Mouse (Mus musculus) olfactory bulb, adult 2 months (tissue): ENCODE data around the gene Avpr1a. TPM values are rescaled to one million over a fixed set of nuclear protein-coding genes. Genes with fewer than 3 reads are reported as not detected.

Experiments used
- H3K27ac ChIP-seq: fragments of 200-500 bp; 2 replicates; pipeline ENCODE4 v1.5.1; 2012; ENCODE audit warnings: low read depth, low read length; ENCODE audit not compliant: insufficient read depth
- H3K4me1 ChIP-seq: fragments of 200-500 bp; 2 replicates; pipeline ENCODE4 v1.6.1; 2012; ENCODE audit warnings: low read length; ENCODE audit not compliant: control insufficient read depth, insufficient read depth
- H3K4me3 ChIP-seq: fragments of 200-500 bp; 2 replicates; pipeline ENCODE4 v1.5.1; 2012; ENCODE audit warnings: mild to moderate bottlenecking, low read depth, low read length, moderate library complexity; ENCODE audit not compliant: insufficient read depth
- CTCF ChIP-seq: fragments of 200-500 bp; IDR thresholded peaks from 2 replicates; pipeline ENCODE4 v1.5.1; 2012; ENCODE audit warnings: low read depth, mild to moderate bottlenecking, low read length, moderate library complexity; ENCODE audit not compliant: insufficient read depth
- POLR2A ChIP-seq: fragments of 200-500 bp; IDR thresholded peaks from 2 replicates; pipeline ENCODE4 v1.6.1; 2012; ENCODE audit warnings: mild to moderate bottlenecking, low read depth, low read length, moderate library complexity; ENCODE audit not compliant: insufficient read depth
- whole genome bisulfite sequencing: fragments of 180-500 bp; shearing (Covaris S2); methylation state at CpG from one replicate; pipeline ENCODE4 v1.1.7; 2018; 5-methylcytosine and 5-hydroxymethylcytosine counted together
- polyA plus RNA-seq: library from polyadenylated mRNA; stranded (reverse); fragments of >200 nt; gene quantifications from 2 replicates; pipeline ENCODE4 v1.2.4, GENCODE M21; 2012; ENCODE audit warnings: low replicate concordance; ENCODE audit not compliant: missing spikeins, insufficient read depth, insufficient read length

The Avpr1a gene
- not detected in 2 replicates for polyA plus RNA-seq

DNA sequence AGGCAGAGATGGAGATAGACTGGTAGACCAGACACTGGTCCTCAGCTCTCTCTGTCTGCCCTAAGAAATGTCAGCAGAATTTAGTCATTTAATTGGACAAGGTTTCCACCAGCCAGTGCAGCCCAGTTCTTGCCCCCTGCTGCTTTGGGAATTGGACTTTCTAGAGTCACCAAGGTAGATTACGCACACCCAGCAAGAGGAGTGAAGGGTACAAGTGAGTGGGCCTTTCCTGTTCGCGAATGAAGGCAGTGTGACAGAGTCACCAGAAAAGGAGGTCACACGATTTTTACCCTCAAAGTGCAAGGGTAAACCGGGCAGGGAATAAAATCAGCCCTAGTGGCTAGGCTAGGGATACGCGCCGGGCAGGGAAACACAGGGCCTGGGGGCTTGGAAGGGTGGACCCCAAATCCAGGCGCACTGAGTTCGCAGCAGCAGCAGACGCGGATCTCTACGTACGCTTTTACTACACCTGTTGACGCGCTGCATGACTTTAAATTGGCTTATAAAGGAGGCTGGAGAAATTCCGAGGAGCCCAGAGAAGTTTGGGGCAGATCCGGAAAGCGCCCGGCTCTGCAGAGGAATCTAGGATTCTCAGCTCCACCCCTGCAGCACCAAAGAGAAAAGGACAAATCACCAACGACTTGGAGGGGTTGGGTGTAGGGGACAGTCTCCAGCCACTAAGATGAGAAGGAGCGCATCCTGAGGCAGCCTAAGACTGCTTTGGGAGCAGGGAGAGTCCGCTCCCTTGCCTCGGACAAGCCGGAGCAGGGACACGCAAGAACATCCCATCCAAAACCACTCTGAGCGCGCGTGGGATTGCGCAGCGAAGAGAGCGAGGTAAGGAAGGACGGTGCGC, at the start of gene Avpr1a:
Avpr1a (plus strand) TSS at position 639 of the 856 bp plus-strand sequence.
- peak within 1 kb of the TSS; percentile 40 for H3K4me3 ChIP-seq
- no peak within 1 kb of the TSS for H3K27ac ChIP-seq
- peaks cover 12% of the 10 kb centered on the region for H3K4me1 ChIP-seq
- 5% methylated on average over 34 of the region's 34 CpGs for WGBS
- TF ChIP-seq POLR2A, result no peak

DNA sequence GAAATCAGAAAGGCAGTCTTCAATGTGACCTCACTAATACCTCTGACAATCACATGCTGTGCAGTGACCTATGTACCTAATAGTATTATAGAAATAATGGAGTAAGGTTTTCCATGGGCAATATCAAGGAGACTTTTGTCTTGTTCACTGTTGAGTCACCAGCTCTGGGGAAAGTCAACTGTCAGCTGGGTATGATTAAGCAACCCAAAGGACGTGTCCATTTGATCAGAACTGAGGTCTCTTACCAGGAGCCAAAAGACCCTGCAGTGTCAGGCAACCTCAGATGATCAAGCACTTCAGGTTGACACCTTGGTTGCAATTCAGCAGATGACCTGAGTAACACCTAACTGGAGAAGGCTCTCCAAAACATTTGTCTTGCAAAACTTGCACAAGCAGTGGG, 46.0 kb upstream of the Avpr1a start:
- Histone ChIP-seq H3K4me3 (no peak overlapping the region), H3K4me1 (no peaks in the 10 kb centered on the region), H3K27ac (no peak overlapping the region)
- TF ChIP-seq CTCF (no peak), POLR2A (no peak)
- WGBS, result 83% methylated on average over 1 of the region's 1 CpGs

DNA sequence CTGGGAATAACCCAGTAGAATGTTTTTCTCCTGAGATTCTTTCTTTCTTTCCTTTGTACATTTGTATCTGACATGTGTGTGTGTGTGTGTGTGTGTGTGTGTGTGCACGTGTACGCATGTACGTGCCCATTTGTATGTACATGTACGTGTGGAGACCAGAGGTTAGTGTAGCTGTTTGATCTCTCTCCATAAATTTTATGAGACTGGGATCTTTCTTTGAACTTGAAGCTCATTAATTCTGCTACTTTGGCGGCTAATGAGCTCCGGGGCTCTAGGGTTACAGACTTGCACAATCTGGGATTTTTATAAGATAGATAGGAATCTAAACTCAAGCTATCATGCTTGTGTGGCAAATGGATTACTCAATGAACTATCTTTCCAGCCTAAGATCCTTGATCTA, 42.0 kb upstream of the Avpr1a start:
- no peak for TF ChIP-seq POLR2A
- no peak for TF ChIP-seq CTCF
- H3K4me3 ChIP-seq, result no peak overlapping the region
- WGBS, result 84% methylated on average over 6 of the region's 6 CpGs
- H3K4me1 ChIP-seq, result no peaks in the 10 kb centered on the region
- H3K27ac ChIP-seq, result no peak overlapping the region

DNA sequence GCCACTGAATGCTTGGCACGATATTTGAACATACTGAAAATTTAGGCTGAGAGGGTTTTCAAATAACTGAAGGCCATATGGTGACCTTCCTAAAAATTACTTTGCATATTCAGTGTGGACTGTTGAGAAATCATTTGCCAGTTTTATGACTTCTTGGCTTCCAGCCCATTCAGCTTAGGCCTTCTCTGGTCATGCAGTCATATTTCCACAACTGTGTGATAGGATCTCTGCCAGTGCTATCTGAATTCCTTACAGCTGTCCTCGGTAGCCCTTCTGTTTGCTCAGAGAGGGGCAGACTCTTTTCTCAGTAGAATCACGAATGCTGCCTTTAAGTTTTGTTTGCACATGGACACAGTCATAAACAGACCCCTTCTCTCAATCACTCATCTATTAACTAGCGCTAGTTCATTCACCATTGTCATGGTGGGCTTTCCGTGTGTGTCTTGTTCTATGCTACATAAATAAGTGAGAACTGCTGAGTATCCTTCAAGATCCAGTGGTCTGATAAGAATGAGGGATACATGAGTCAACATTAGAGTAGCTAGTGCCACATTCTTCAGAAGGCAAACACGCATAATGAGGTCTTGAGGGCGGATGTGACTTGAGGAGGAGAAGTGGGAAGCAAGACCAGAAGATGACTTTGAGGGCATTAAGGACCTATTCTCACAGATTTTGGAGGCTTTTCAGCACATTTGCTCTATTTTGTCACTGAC, 39.4 kb upstream of the Avpr1a start:
- H3K4me1 ChIP-seq, result no peaks in the 10 kb centered on the region
- no peak for TF ChIP-seq CTCF
- no peak for TF ChIP-seq POLR2A
- no peak overlapping the region for H3K4me3 ChIP-seq
- no peak overlapping the region for H3K27ac ChIP-seq
- 90% methylated on average over 7 of the region's 7 CpGs for WGBS

DNA sequence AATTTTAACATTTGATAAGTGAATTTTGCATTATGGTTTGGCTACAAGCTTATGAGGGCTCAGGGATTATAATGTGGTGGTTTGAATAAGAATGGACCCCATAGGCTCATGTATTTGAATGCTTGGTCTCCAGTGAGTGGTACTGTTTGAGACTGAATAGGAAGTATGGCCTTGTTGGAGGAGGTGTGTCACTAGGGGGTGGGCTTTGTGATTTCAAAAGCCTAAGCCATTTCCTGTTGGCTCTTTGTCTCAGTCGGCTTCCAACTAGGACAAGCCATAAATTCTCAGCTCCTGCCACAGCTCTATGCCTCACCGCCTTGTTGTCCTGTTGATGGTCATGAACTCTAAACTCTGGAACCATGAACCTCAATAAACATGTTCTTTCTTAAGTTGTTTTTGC, 37.5 kb upstream of the Avpr1a start:
- TF ChIP-seq CTCF, result no peak
- WGBS, result 56% methylated on average over 2 of the region's 2 CpGs
- Histone ChIP-seq H3K4me1 (no peaks in the 10 kb centered on the region), H3K27ac (no peak overlapping the region), H3K4me3 (no peak overlapping the region)

DNA sequence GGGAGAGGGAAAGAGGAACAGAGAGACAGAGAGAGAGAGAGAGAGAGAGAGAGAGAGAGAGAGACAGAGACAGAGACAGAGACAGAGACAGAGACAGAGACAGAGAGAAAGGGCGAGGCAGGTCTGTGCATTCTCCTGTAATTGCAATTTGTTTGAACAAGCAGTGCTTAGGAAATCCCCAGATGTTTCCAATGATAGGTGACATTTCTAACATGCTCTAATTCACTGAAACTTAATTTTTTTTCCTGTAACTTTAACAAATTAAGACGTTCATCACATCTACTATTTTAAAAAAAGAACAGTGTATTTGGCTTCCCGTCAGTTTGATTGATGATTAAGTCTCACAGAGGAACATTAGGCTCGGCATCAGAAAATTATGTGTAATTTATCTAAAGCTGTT, 15.6 kb upstream of the Avpr1a start:
- 54% methylated on average over 4 of the region's 4 CpGs for WGBS
- Histone ChIP-seq H3K4me1 (no peaks in the 10 kb centered on the region), H3K4me3 (no peak overlapping the region), H3K27ac (no peak overlapping the region)
- TF ChIP-seq CTCF, result no peak
- no peak for TF ChIP-seq POLR2A

DNA sequence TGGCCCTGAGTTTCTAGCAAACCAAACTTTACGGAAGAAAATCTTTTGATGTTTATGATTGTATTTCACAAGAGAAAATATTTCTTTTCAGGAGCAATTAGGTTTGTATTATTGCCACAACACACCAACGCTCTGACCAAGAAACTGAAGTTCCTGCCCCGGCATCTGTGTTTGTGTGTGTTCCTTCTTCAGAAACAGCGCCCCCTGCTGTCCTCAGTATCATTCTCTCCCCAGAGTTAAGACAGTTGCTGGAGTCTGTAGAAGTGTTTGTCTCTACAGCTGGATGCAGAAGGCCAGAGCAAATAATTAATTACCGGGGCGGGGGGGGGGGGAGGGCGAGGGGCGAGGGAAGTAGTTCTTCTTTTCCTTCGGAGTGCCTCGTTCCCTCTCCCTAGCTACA, 1.0 kb upstream of the Avpr1a start:
- Histone ChIP-seq H3K27ac (no peak overlapping the region), H3K4me3 (no peak overlapping the region), H3K4me1 (peaks cover 12% of the 10 kb centered on the region)
- 14% methylated on average over 10 of the region's 10 CpGs for WGBS
- TF ChIP-seq CTCF (0 out of 2 replicates have a peak, but pooled peaks have one; percentile 21), POLR2A (no peak)

DNA sequence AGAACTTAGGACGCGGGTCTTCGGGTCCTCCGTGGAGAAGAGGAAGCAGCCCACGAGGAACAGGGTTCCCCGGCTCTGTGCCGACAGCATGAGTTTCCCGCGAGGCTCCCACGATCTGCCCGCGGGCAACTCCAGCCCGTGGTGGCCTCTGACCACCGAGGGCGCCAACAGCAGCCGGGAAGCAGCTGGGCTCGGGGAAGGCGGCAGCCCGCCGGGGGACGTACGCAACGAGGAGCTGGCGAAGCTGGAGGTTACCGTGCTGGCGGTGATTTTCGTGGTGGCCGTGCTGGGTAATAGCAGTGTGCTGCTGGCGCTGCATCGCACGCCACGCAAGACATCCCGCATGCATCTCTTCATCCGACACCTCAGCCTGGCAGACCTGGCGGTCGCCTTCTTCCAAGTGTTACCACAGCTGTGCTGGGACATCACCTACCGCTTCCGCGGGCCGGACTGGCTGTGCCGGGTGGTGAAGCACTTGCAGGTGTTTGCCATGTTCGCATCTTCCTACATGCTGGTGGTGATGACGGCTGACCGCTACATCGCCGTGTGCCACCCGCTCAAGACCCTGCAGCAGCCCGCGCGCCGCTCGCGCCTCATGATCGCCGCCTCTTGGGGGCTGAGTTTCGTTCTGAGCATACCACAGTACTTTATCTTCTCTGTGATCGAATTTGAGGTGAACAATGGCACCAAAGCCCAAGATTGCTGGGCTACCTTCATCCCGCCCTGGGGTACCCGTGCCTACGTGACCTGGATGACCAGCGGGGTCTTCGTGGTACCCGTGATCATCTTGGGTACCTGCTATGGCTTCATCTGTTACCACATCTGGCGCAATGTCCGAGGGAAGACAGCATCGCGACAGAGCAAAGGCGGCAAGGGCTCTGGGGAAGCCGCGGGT, 665 bp downstream of the Avpr1a start:
- WGBS, result 1% methylated on average over 70 of the region's 70 CpGs
- TF ChIP-seq CTCF (no peak), POLR2A (no peak)
- Histone ChIP-seq H3K27ac (no peak overlapping the region), H3K4me3 (peak overlapping the region; percentile 40), H3K4me1 (peaks cover 12% of the 10 kb centered on the region)

DNA sequence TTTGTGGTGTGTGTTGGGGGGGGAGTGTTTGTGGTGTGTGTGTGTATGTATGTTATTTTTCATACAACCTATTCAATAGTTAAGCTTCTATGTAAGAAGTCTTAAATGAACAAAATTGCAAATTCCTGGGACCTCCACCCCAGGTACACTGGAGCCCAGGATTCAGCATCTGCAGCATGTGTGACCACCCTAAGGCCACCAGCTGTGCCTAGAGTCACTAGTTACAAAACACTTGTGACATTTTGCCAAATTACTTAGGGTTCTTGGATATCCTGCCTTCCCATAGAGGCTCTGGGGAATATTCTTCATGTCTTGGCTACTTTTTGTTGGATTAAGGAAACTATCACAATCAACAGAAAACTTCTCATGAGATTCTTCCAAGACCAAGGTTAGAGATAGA, 1.6 kb downstream of the Avpr1a start:
- Histone ChIP-seq H3K27ac (no peak overlapping the region), H3K4me3 (no peak overlapping the region), H3K4me1 (peaks cover 12% of the 10 kb centered on the region)
- TF ChIP-seq CTCF (no peak), POLR2A (no peak)
